Mouse (Mus musculus) embryonic fibroblast, embryonic 13.5 days (primary cell): ENCODE results near the gene Ndufv1. TPM values are rescaled to one million over a fixed set of nuclear protein-coding genes. Genes with fewer than 3 reads are reported as not detected.
A peak's percentile ranks its signal among the peaks of the same experiment; 100 is the strongest.

Source experiments
- H3K27ac ChIP-seq: 2 replicates; pipeline ENCODE4 v1.5.1; 2012; ENCODE audit warnings: low read length, control low read depth, inconsistent platforms; ENCODE audit not compliant: insufficient read depth
- H3K4me1 ChIP-seq: 2 replicates; pipeline ENCODE4 v1.6.1; 2011; ENCODE audit warnings: low read length; ENCODE audit not compliant: control insufficient read depth, insufficient read depth
- H3K4me3 ChIP-seq: 2 replicates; pipeline ENCODE4 v1.5.1; 2011; ENCODE audit warnings: mild to moderate bottlenecking, control low read depth, low read length; ENCODE audit not compliant: insufficient read depth
- CTCF ChIP-seq: IDR thresholded peaks from 2 replicates; pipeline ENCODE4 v1.5.1; 2011; ENCODE audit warnings: mild to moderate bottlenecking, control low read depth, low read length, moderate library complexity, borderline replicate concordance; ENCODE audit not compliant: insufficient read depth
- POLR2A ChIP-seq: IDR thresholded peaks from 2 replicates; pipeline ENCODE4 v1.6.1; 2011; ENCODE audit warnings: low read depth, mild to moderate bottlenecking, control low read depth, low read length, moderate library complexity
- polyA plus RNA-seq: library from polyadenylated mRNA; stranded (reverse); fragments of >200 nt; gene quantifications from 2 replicates; pipeline ENCODE4 v1.2.4, GENCODE M21; 2011; ENCODE audit warnings: low read depth; ENCODE audit not compliant: missing spikeins, insufficient read length

Gene Ndufv1
- polyA plus RNA-seq, 1 experiment: 64.3 TPM

DNA sequence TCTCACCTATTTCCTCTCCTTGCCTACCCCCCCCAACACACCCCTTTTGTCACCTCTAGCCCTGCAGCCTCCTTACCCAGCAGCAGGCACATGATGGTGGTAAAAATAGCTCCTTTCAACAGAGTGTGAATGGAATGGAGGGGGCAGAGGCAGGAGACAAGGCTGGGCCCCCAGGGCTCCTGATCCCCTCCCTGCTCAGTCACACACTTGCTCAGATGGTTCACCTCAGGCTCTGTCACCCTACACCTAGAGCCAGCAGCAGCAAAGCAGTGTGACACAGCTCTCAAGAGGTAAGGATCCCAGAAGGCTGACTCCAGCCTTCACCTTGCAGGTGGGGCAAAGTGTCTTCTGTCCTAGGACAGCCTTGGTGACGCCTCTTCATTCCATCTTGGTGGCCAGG lies 9.5 kb downstream of the Ndufv1 start, which contains the start of gene Doc2g:
Gene Doc2g (plus strand): TSS at position 202 of the 400 bp plus-strand sequence.
- TF ChIP-seq POLR2A: peak; percentile 14; the same call in 1 of the 2 replicates
- TF ChIP-seq CTCF: no peak
- no peaks in the 10 kb centered on the region for H3K4me1 ChIP-seq
- no peak within 1 kb of the TSS for H3K4me3 ChIP-seq
- H3K27ac ChIP-seq: no peak within 1 kb of the TSS

DNA sequence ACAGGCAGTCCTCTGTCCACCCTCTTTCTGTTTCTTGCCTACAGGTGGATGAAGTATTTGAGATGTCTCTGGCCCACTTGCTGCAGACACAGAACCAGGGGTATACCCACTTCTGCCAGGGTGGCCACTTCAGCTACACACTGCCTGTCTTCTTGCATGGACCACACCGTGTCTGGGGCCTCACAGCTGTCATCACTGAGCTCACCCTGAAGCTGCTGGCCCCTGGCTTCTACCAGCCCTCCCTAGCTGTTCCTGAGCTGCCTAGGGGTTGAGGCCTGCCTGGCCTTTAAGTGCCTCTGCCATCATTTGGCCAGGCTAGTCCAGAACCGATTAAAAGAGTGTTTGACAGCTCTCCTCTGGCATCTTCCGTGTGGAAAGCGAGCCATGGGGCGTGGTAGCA lies 10.9 kb downstream of the Ndufv1 start:
- TF ChIP-seq CTCF (no peak), POLR2A (no peak)
- Histone ChIP-seq H3K4me1 (no peaks in the 10 kb centered on the region), H3K27ac (no peak overlapping the region), H3K4me3 (no peak overlapping the region)

GRCm38 (mm10) chr19:4000949-4001525 lies 11.6 kb downstream of the Ndufv1 start:
- TF ChIP-seq POLR2A (peak; percentile 25; the same call in 1 of the 2 replicates), CTCF (no peak)
- Histone ChIP-seq H3K4me3 (peak overlapping the region; percentile 83), H3K27ac (peak overlapping the region; percentile 95), H3K4me1 (no peaks in the 10 kb centered on the region)

DNA sequence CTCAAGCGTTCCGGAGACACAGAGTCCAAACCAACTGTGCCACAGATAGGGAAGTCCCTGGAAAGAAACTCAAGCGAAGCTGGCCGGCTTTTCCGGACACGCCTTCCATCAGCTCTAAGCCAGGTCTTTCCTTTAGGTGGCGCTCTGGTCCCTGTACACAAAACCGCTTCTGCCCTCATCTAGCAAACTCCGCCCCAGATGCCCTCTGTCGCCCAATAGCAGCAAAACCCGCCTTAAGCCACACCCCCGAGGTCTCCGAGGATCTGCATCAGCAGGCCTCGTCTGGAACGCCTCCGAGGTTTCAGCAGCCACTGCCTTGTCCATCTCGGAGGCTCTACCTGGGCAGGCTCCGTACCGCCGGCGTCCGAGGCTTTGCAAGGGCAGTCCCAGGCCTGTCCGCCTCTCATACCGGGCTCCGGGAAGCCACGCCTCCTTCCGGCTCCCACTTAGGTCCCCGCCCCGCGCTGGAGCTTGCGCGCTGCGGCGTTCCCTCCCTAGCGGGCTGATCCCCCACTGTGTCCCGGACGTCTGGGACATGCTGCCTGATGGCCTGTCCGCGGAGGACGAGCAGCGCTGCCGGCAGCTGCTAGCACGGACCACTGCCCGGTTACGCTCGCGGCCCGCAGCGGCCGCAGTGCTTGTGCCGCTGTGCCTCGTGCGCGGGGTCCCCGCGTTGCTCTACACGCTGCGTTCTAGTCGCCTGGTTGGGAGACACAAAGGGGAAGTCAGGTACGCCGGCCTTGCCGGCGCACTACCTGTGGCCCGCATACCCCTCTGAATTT lies 12.3 kb downstream of the Ndufv1 start, which contains the start of the genes Nudt8 and Gm49405:
Gene Nudt8 (plus strand): TSS at position 462 of the 782 bp plus-strand sequence.
Gene Gm49405 (plus strand): TSS at position 508 of the 782 bp plus-strand sequence.
- H3K4me3 ChIP-seq: peak within 1 kb of the TSS; percentile 83
- TF ChIP-seq CTCF (peak; percentile 39; the same call in 1 of the 2 replicates), POLR2A (peak; percentile 98)
- H3K4me1 ChIP-seq: no peaks in the 10 kb centered on the region
- H3K27ac ChIP-seq: peak within 1 kb of the TSS; percentile 95

GRCm38 (mm10) chr19:3999121-3999730 lies 13.4 kb downstream of the Ndufv1 start:
- no peak overlapping the region for H3K27ac ChIP-seq
- H3K4me3 ChIP-seq: no peak overlapping the region
- no peaks in the 10 kb centered on the region for H3K4me1 ChIP-seq
- TF ChIP-seq POLR2A: 0 out of 2 replicates have a peak, but pooled peaks have one; percentile 24
- no peak for TF ChIP-seq CTCF

DNA sequence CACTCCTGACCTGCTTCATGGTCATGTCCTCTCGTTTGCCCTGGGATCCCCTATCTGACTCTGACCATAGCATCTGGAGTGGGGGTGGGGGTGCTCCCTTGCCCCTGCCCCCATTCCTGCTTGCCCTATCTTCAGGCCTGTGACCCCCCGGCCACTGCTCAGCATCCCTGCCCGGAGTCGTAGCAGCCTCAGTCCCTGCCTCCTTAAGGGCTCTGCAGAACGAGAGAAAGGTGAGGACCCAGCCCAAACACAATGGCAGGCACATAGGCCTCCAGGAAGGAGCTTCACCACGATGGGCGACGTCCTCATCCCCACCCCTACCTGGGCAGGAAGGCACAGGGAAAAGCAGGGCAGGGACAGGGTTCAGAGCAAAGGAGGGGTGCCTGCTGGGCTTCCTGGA lies 14.3 kb downstream of the Ndufv1 start:
- no peak for TF ChIP-seq CTCF
- TF ChIP-seq POLR2A: no peak
- H3K4me1 ChIP-seq: no peaks in the 10 kb centered on the region
- H3K4me3 ChIP-seq: no peak overlapping the region
- no peak overlapping the region for H3K27ac ChIP-seq

- no peak overlapping the region for H3K4me3 ChIP-seq
- no peaks in the 10 kb centered on the region for H3K4me1 ChIP-seq
- no peak overlapping the region for H3K27ac ChIP-seq
- TF ChIP-seq CTCF: no peak
- no peak for TF ChIP-seq POLR2A
Measured at GRCm38 (mm10) chr19:3997231-3997630, 15.4 kb downstream of the Ndufv1 start.

DNA sequence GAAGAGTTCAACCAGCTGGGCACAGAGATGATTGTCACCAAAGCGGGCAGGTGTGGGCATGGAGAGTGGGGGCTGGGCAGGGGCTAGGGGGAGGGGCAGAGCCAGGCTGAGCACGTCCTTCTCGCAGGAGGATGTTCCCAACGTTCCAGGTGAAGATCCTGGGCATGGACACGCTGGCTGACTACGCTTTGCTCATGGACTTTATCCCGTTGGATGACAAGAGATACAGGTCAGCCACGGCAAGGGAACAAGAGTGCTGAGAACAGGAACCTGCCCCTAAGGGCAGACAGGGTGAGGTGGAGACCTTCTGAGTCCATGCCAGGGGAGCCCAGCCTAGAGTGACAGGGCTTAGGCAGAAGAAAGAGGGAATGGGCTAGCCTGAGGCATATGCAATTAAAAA lies 15.9 kb downstream of the Ndufv1 start:
- H3K4me1 ChIP-seq: no peaks in the 10 kb centered on the region
- TF ChIP-seq POLR2A: no peak
- no peak overlapping the region for H3K4me3 ChIP-seq
- H3K27ac ChIP-seq: no peak overlapping the region

DNA sequence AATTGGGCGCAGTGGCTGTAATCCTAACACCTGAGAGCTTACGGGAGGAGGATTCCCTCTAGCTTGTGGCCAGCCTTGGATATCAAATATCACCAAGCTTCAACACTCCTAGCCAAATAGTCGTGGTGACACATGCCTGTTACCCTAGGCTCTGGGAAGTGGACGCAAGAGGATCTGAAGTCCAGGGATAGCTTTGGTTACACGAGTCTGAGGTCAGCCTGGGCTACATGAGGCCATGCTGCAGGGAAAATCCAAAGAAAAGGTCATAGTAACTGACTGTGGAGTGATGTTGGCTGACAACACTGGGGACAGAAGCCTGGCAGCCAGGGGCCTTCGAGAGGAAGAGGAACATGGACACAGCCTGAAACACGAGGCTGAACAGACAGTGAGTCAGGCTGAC lies 16.5 kb downstream of the Ndufv1 start:
- Histone ChIP-seq H3K4me1 (no peaks in the 10 kb centered on the region), H3K4me3 (no peak overlapping the region), H3K27ac (no peak overlapping the region)
- TF ChIP-seq CTCF: no peak
- TF ChIP-seq POLR2A: no peak

- H3K4me1 ChIP-seq: no peaks in the 10 kb centered on the region
- no peak overlapping the region for H3K27ac ChIP-seq
- TF ChIP-seq CTCF (no peak), POLR2A (no peak)
- no peak overlapping the region for H3K4me3 ChIP-seq
Measured at GRCm38 (mm10) chr19:3995505-3995904, 17.1 kb downstream of the Ndufv1 start.
